Mouse (Mus musculus): ENCODE measurements at regions not wholly inside any gene's neighbourhood (a gene's known extent, or its start where the extent isn't known, plus 50 kb on each side); places are given as distances from the start of the nearest gene placed in this dataset.
"Not testable (repeated sequence)": the region's sequence is repeated elsewhere in the genome, so short reads cannot be mapped to it uniquely, and the experiment has no call there.

GRCm38 (mm10) chr11:23079936-23080794, 72.8 kb downstream of the Fam161a start:
- DNase-seq (ENCODE audit: low read depth, low spot score), result no peak

- no peak for DNase-seq (ENCODE audit: low read depth, low spot score)
Measured at GRCm38 (mm10) chr11:23081616-23082015, 74.3 kb downstream of the Fam161a start.

- not testable (repeated sequence) for DNase-seq (ENCODE audit: low read depth, low spot score)
Measured at GRCm38 (mm10) chr11:23083811-23084210, 76.5 kb downstream of the Fam161a start.

- DNase-seq (ENCODE audit: low read depth, low spot score), result no peak
Measured at GRCm38 (mm10) chr11:23095287-23095686, 88.0 kb downstream of the Fam161a start.

- DNase-seq (ENCODE audit: low read depth, low spot score), result not testable (repeated sequence)
Measured at GRCm38 (mm10) chr11:23095723-23096122, 88.4 kb downstream of the Fam161a start.

GRCm38 (mm10) chr11:23096451-23097222, 89.3 kb downstream of the Fam161a start:
- DNase-seq (ENCODE audit: low read depth, low spot score), result no peak

GRCm38 (mm10) chr11:23097223-23097490, 89.8 kb downstream of the Fam161a start:
- no peak for DNase-seq (ENCODE audit: low read depth, low spot score)

GRCm38 (mm10) chr11:23114636-23115035, 107.3 kb downstream of the Fam161a start:
- DNase-seq (ENCODE audit: low read depth, low spot score), result no peak

GRCm38 (mm10) chr11:23120533-23121210, 113.3 kb downstream of the Fam161a start:
- DNase-seq (ENCODE audit: low read depth, low spot score), result no peak

GRCm38 (mm10) chr11:23124198-23124951, 117.0 kb downstream of the Fam161a start:
- peak; percentile 53 for DNase-seq (ENCODE audit: low read depth, low spot score)

- DNase-seq (ENCODE audit: low read depth, low spot score), result no peak
Measured at GRCm38 (mm10) chr11:23131122-23131521, 123.8 kb downstream of the Fam161a start.

GRCm38 (mm10) chr11:23131632-23132031, 124.2 kb upstream of the Xpo1 start:
- no peak for DNase-seq (ENCODE audit: low read depth, low spot score)

GRCm38 (mm10) chr11:23140429-23141099, 115.3 kb upstream of the Xpo1 start:
- DNase-seq (ENCODE audit: low read depth, low spot score), result peak; percentile 55

GRCm38 (mm10) chr11:23141100-23141837, 114.6 kb upstream of the Xpo1 start:
- DNase-seq (ENCODE audit: low read depth, low spot score), result no peak

- DNase-seq (ENCODE audit: low read depth, low spot score), result no peak
Measured at GRCm38 (mm10) chr11:23148048-23148596, 107.7 kb upstream of the Xpo1 start.

- peak; percentile 40 for DNase-seq (ENCODE audit: low read depth, low spot score)
Measured at GRCm38 (mm10) chr11:23149556-23150244, 106.1 kb upstream of the Xpo1 start.

GRCm38 (mm10) chr11:23154851-23155250, 101.0 kb upstream of the Xpo1 start:
- DNase-seq (ENCODE audit: low read depth, low spot score), result no peak

GRCm38 (mm10) chr11:23168546-23169218, 87.2 kb upstream of the Xpo1 start:
- no peak for DNase-seq (ENCODE audit: low read depth, low spot score)

Measured in retina, postnatal 7 days (tissue).